Mouse (Mus musculus) heart, embryonic 11.5 days (tissue): ENCODE measurements around the gene Vmn1r20. TPM values are rescaled to one million over a fixed set of nuclear protein-coding genes. Genes with fewer than 3 reads are reported as not detected.
"Not testable (repeated sequence)": the region's sequence is repeated elsewhere in the genome, so short reads cannot be mapped to it uniquely, and the experiment has no call there.

Experiments
- ATAC-seq: fragments of 200-750 bp; cut with Nextera tagmentation; replicated peaks from 2 replicates; pipeline ENCODE4 v1.8.0; 2017; ENCODE audit warnings: moderate library complexity; ENCODE audit not compliant: insufficient number of reproducible peaks, low FRiP score, low TSS enrichment
- H3K27ac ChIP-seq: fragments of 300-500 bp; sonication (generic); 2 replicates; pipeline ENCODE4 v1.5.1; 2014; ENCODE audit warnings: mild to moderate bottlenecking, low read depth, low read length
- H3K27me3 ChIP-seq: fragments of 300-500 bp; sonication (generic); 2 replicates; pipeline ENCODE4 v1.6.1; 2014; ENCODE audit warnings: mild to moderate bottlenecking, low read length, mixed read lengths; ENCODE audit not compliant: control insufficient read depth, insufficient read depth
- H3K36me3 ChIP-seq: fragments of 300-500 bp; sonication (generic); 2 replicates; pipeline ENCODE4 v1.6.1; 2014; ENCODE audit warnings: mild to moderate bottlenecking, low read length, moderate library complexity, mixed read lengths; ENCODE audit not compliant: control insufficient read depth, insufficient read depth
- H3K4me1 ChIP-seq: fragments of 300-500 bp; sonication (generic); 2 replicates; pipeline ENCODE4 v1.6.1; 2014; ENCODE audit warnings: low read length; ENCODE audit not compliant: control insufficient read depth, insufficient read depth
- H3K4me2 ChIP-seq: fragments of 300-500 bp; sonication (generic); 2 replicates; pipeline ENCODE4 v1.6.1; 2014; ENCODE audit warnings: mild to moderate bottlenecking, moderate library complexity
- H3K4me3 ChIP-seq: fragments of 300-500 bp; sonication (generic); 2 replicates; pipeline ENCODE4 v1.5.1; 2014; ENCODE audit warnings: low read depth, low read length
- H3K9ac ChIP-seq: fragments of 300-500 bp; sonication (generic); 2 replicates; pipeline ENCODE4 v1.6.1; 2014; ENCODE audit warnings: mild to moderate bottlenecking, low read depth, low read length, moderate library complexity
- H3K9me3 ChIP-seq: fragments of 300-500 bp; sonication (generic); replicated peaks from 2 replicates; pipeline ENCODE4 v1.6.1; 2016; ENCODE audit warnings: low read length; ENCODE audit not compliant: control insufficient read depth
- WGBS: fragments of 180-500 bp; shearing (Covaris S2); extraction: QIAGEN DNeasy Blood & Tissue Kit; methylation state at CpG from one replicate; pipeline ENCODE4 v1.1.7; 2014; ENCODE audit not compliant: insufficient replicate concordance; 5-methylcytosine and 5-hydroxymethylcytosine counted together
- polyA plus RNA-seq: library from polyadenylated mRNA; unstranded; fragments of >200 nt; fragmentation: Nextera tagmentation; extraction: Ambion mirVana; gene quantifications from 2 replicates; pipeline ENCODE4 v1.2.1, GENCODE M21; 2014

The Vmn1r20 gene
- polyA plus RNA-seq: not detected in 2 replicates

DNA sequence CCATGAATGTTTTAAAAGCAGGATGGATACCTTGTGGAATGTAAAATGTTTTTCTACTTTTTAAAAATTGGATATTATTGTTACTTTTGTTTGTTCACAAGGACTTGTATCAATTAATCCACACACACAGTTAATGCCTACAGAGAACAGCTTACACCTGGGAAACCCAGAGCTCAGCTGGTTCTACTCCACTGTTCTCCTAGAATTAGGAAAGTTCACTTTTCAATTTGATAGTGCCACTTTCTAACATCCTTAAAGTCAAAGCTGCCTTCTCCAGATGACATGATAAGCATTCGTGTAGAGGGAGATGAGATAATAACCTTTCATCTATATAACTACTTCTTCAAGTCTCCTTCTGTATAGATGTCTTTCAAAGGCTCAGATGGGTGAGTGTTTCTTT, at the start of gene Vmn1r20:
Gene Vmn1r20 (plus strand): TSS at position 301 of the 400 bp plus-strand sequence.
- 44% methylated on average over 1 of the region's 1 CpGs for WGBS
- Histone ChIP-seq H3K9ac (no peak within 1 kb of the TSS), H3K4me1 (no peaks in the 10 kb centered on the region), H3K27me3 (no peaks in the 10 kb centered on the region), H3K36me3 (no peaks in the 10 kb centered on the region), H3K9me3 (no peaks in the 10 kb centered on the region), H3K4me3 (no peak within 1 kb of the TSS), H3K4me2 (no peak within 1 kb of the TSS), H3K27ac (no peak within 1 kb of the TSS)
- no peak for ATAC-seq

DNA sequence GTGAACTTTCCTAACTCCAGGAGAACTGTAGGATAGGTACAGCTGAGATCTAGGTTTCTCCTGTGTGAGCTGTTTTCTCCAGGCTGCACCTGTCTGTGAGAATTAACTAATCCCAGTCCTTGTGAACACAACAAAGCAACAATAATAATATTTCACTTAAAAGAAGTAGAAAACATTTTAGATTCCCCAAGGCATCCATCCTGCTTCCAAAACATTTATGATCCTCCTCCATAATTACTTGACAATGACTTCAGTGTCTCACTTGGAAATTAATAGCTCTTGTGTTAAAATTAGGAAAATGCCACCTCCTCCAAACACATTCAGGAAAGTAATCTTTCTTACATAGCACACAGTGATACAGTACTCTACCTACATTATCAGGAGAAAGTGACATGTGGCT, 33.0 kb upstream of the Vmn1r20 start, which contains the start of gene Vmn1r18:
Gene Vmn1r18 (minus strand): TSS at position 101 of the 400 bp plus-strand sequence.
- no peaks in the 10 kb centered on the region for H3K4me1 ChIP-seq
- H3K27me3 ChIP-seq: no peaks in the 10 kb centered on the region
- H3K9ac ChIP-seq: no peak within 1 kb of the TSS
- H3K4me3 ChIP-seq: no peak within 1 kb of the TSS
- H3K36me3 ChIP-seq: no peaks in the 10 kb centered on the region
- no peak within 1 kb of the TSS for H3K4me2 ChIP-seq
- H3K27ac ChIP-seq: no peak within 1 kb of the TSS
- no peak for ATAC-seq
- H3K9me3 ChIP-seq: no peaks in the 10 kb centered on the region

GRCm38 (mm10) chr6:57403480-57403879, 25.2 kb upstream of the Vmn1r20 start, which contains the start of gene Vmn1r19:
Vmn1r19 (plus strand) TSS chr6:57403780.
- H3K4me1 ChIP-seq, H3K4me3 ChIP-seq: not testable (repeated sequence)
- WGBS: 60% methylated on average over 3 of the region's 3 CpGs

GRCm38 (mm10) chr6:57431196-57431595, 2.5 kb downstream of the Vmn1r20 start:
- Histone ChIP-seq H3K4me3 (no peak overlapping the region), H3K9me3 (no peaks in the 10 kb centered on the region)
- WGBS: 60% methylated on average over 1 of the region's 1 CpGs

More at GRCm38 (mm10) chr6:57403480-57403879, 25.2 kb upstream of the Vmn1r20 start, which contains the start of gene Vmn1r19:
- H3K4me2 ChIP-seq, H3K9me3 ChIP-seq, H3K9ac ChIP-seq, H3K27ac ChIP-seq, H3K36me3 ChIP-seq, H3K27me3 ChIP-seq, ATAC-seq: not testable (repeated sequence)

DNA sequence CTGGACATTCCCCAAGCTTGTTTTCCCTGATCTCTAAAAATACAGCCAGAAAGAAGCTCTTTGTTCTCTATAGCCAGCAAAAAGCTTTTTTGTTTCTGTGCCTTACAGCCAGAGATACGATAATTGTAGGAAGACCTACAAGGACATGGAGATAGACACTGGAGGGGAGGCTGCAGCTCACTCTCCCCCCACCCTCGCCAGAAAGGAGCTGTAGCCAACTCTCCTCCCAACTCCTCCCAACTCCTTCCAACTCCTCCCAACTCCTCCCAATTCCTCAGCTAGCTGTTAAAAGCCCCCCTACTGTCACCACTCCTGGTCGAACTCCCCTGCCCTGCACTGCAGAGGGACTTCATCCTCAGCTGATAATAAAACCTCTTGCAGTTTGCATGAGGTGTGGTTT, 39.4 kb downstream of the Vmn1r20 start:
- H3K4me3 ChIP-seq, H3K9me3 ChIP-seq, H3K4me2 ChIP-seq, H3K4me1 ChIP-seq, ATAC-seq, H3K27me3 ChIP-seq, H3K27ac ChIP-seq, H3K9ac ChIP-seq, H3K36me3 ChIP-seq: not testable (repeated sequence)
- WGBS: 19% methylated on average over 3 of the region's 3 CpGs

More at GRCm38 (mm10) chr6:57431196-57431595, 2.5 kb downstream of the Vmn1r20 start:
- Histone ChIP-seq H3K27ac (no peak overlapping the region), H3K4me1 (no peaks in the 10 kb centered on the region), H3K4me2 (no peak overlapping the region), H3K36me3 (no peaks in the 10 kb centered on the region), H3K27me3 (no peaks in the 10 kb centered on the region), H3K9ac (no peak overlapping the region)
- ATAC-seq: no peak

Other genes with a start within 250 kb of the Vmn1r20 start
- gene Vmn1r13, start 225.6 kb upstream of the Vmn1r20 start, polyA plus RNA-seq: not detected in 2 replicates
- not detected in 2 replicates for gene Vmn1r14, start 197.2 kb upstream of the Vmn1r20 start, polyA plus RNA-seq
- gene Vmn1r15, start 171.0 kb upstream of the Vmn1r20 start, polyA plus RNA-seq: not detected in 2 replicates
- not detected in 2 replicates for gene Vmn1r16, start 99.4 kb upstream of the Vmn1r20 start, polyA plus RNA-seq
- not detected in 2 replicates for gene Vmn1r17, start 65.2 kb upstream of the Vmn1r20 start, polyA plus RNA-seq
- gene Vmn1r18, start 33.1 kb upstream of the Vmn1r20 start, polyA plus RNA-seq: not detected in 2 replicates
- gene Vmn1r19, start 25.1 kb upstream of the Vmn1r20 start, polyA plus RNA-seq: not detected in 2 replicates
- gene Ppm1k, start 106.5 kb downstream of the Vmn1r20 start, polyA plus RNA-seq: 14.8 and 15.2 TPM in 2 replicates
- gene Herc6, start 152.1 kb downstream of the Vmn1r20 start, polyA plus RNA-seq: 4.7 and 6.7 TPM in 2 replicates